Mouse (Mus musculus): ENCODE measurements around the gene Hormad1.

The Hormad1 gene

GRCm38 (mm10) chr3:95636072-95636471, 76.6 kb downstream of the Hormad1 start:
- no peak for DNase-seq (ENCODE audit: low spot score in 2 of 2)

Data from right cerebral cortex, postnatal 36 days (tissue).